Mouse (Mus musculus) kidney, embryonic 15.5 days (tissue): Measurements from ENCODE around the gene Pdcd6. TPM values are rescaled to one million over a fixed set of nuclear protein-coding genes. Genes with fewer than 3 reads are reported as not detected.
A peak's percentile ranks its signal among the peaks of the same experiment; 100 is the strongest.

Experiments
- ATAC-seq: fragments of 200-750 bp; cut with Nextera tagmentation; replicated peaks from 2 replicates; pipeline ENCODE4 v1.8.0; 2017; ENCODE audit warnings: moderate TSS enrichment; ENCODE audit not compliant: low FRiP score
- H3K27ac ChIP-seq: fragments of 300-500 bp; sonication (generic); 2 replicates; pipeline ENCODE4 v1.5.1; 2015; ENCODE audit warnings: mild to moderate bottlenecking, inconsistent platforms
- H3K27me3 ChIP-seq: fragments of 300-500 bp; sonication (generic); 2 replicates; pipeline ENCODE4 v1.6.1; 2015; ENCODE audit warnings: inconsistent platforms
- H3K36me3 ChIP-seq: fragments of 300-500 bp; sonication (generic); 2 replicates; pipeline ENCODE4 v1.6.1; 2015; ENCODE audit warnings: inconsistent platforms
- H3K4me1 ChIP-seq: fragments of 300-500 bp; sonication (generic); 2 replicates; pipeline ENCODE4 v1.6.1; 2015; ENCODE audit warnings: inconsistent platforms
- H3K4me2 ChIP-seq: fragments of 300-500 bp; sonication (generic); 2 replicates; pipeline ENCODE4 v1.6.1; 2015; ENCODE audit warnings: moderate library complexity, mild to moderate bottlenecking, inconsistent platforms
- H3K4me3 ChIP-seq: fragments of 300-500 bp; sonication (generic); replicated peaks from 2 replicates; pipeline ENCODE4 v1.5.1; 2015; ENCODE audit warnings: mild to moderate bottlenecking, inconsistent platforms
- H3K9ac ChIP-seq: fragments of 300-500 bp; sonication (generic); 2 replicates; pipeline ENCODE4 v1.6.1; 2015; ENCODE audit warnings: mild to moderate bottlenecking, inconsistent platforms
- H3K9me3 ChIP-seq: fragments of 300-500 bp; sonication (generic); replicated peaks from 2 replicates; pipeline ENCODE4 v1.6.1; 2016; ENCODE audit warnings: inconsistent platforms
- WGBS: fragments of 180-500 bp; shearing (Covaris S2); methylation state at CpG from one replicate; pipeline ENCODE4 v1.1.7; 2015; ENCODE audit warnings: mixed read lengths; 5-methylcytosine and 5-hydroxymethylcytosine counted together
- polyA plus RNA-seq: library from polyadenylated mRNA; unstranded; fragments of >200 nt; fragmentation: Nextera tagmentation; extraction: Ambion mirVana; gene quantifications from 2 replicates; pipeline ENCODE4 v1.2.1, GENCODE M21; 2015

The Pdcd6 gene
- polyA plus RNA-seq, 1 experiment from 2014 or later: 157 TPM

GRCm38 (mm10) chr13:74260231-74260992 lies 57.0 kb downstream of the Pdcd6 start:
- peak; percentile 93 for ATAC-seq
- no peaks in the 10 kb centered on the region for H3K27me3 ChIP-seq
- peak overlapping the region; percentile 61 for H3K9ac ChIP-seq
- H3K9me3 ChIP-seq: no peaks in the 10 kb centered on the region
- H3K4me2 ChIP-seq: peak overlapping the region; percentile 95
- no peaks in the 10 kb centered on the region for H3K36me3 ChIP-seq
- no peak overlapping the region for H3K27ac ChIP-seq
- H3K4me1 ChIP-seq: peaks cover 9% of the 10 kb centered on the region
- 4% methylated on average over 10 of the region's 10 CpGs for WGBS
- H3K4me3 ChIP-seq: peak overlapping the region; percentile 52

GRCm38 (mm10) chr13:74259460-74260230 lies 57.7 kb downstream of the Pdcd6 start:
- peak; percentile 91 for ATAC-seq
- peak overlapping the region; percentile 52 for H3K4me3 ChIP-seq
- H3K4me2 ChIP-seq: peak overlapping the region; percentile 95
- H3K36me3 ChIP-seq: no peaks in the 10 kb centered on the region
- H3K27ac ChIP-seq: no peak overlapping the region
- 4% methylated on average over 35 of the region's 35 CpGs for WGBS
- H3K9me3 ChIP-seq: no peaks in the 10 kb centered on the region
- H3K9ac ChIP-seq: peak overlapping the region; percentile 61
- no peaks in the 10 kb centered on the region for H3K27me3 ChIP-seq
- H3K4me1 ChIP-seq: peaks cover 9% of the 10 kb centered on the region

Other genes starting within 250 kb of the Pdcd6 start
- 1.6 and 1.8 TPM in 2 replicates for gene Slc9a3, start 196.1 kb downstream of the Pdcd6 start, polyA plus RNA-seq
- gene Exoc3, start 108.8 kb downstream of the Pdcd6 start, polyA plus RNA-seq: 67.8 and 68.0 TPM in 2 replicates
- 0.45 and 0.52 TPM in 2 replicates for gene Ahrr, start 25.2 kb downstream of the Pdcd6 start, polyA plus RNA-seq
- 308 and 323 TPM in 2 replicates for gene Sdha, start 32.7 kb upstream of the Pdcd6 start, polyA plus RNA-seq
- gene Ccdc127, start 32.7 kb upstream of the Pdcd6 start, polyA plus RNA-seq: 60.7 and 61.7 TPM in 2 replicates
- not detected in 2 replicates for gene Lrrc14b, start 46.4 kb upstream of the Pdcd6 start, polyA plus RNA-seq
- 7.5 and 7.6 TPM in 2 replicates for gene Zfp72, start 73.3 kb upstream of the Pdcd6 start, polyA plus RNA-seq
- gene Ftl1-ps1, start 82.1 kb upstream of the Pdcd6 start, polyA plus RNA-seq: 66.3 and 70.9 TPM in 2 replicates
- 22.5 and 23.7 TPM in 2 replicates for gene Zfp825, start 176.4 kb upstream of the Pdcd6 start, polyA plus RNA-seq